In genomic region chrX:20806295-20806694, GRCm38 (mm10) we compare ENCODE assay signal across 24 mouse cellular contexts. TPM values are rescaled to one million over a fixed set of nuclear protein-coding genes. Genes with fewer than 3 reads are reported as not detected.
A peak's percentile ranks its signal among the peaks of the same experiment; 100 is the strongest.
DNase-seq lines count a peak whose midpoint lies in the region; ATAC-seq and TF ChIP-seq lines count a peak whose summit lies in the region.
"Had no signal": no experiment of that assay in that cellular context is flagged by ENCODE, and none has a peak within 500 bp of the region (broad histone marks: within the 10 kb centered on the region; RNA-seq: fewer than 3 reads in every experiment).

No protein-coding gene starts in this region.

- H3K36me3 ChIP-seq in intestine, embryonic 14.5 days (ENCODE audit: control insufficient read depth, insufficient read depth, low read length), result no peaks in the 10 kb centered on the region
- H3K36me3 ChIP-seq in intestine, postnatal 0 days (ENCODE audit: control insufficient read depth, insufficient read depth), result no peaks in the 10 kb centered on the region
- no peaks in the 10 kb centered on the region for H3K36me3 ChIP-seq in intestine, embryonic 16.5 days (ENCODE audit: control insufficient read depth, insufficient read depth, low read length)
- H3K36me3 ChIP-seq: embryonic facial prominence, embryonic 10.5 days; embryonic facial prominence, embryonic 12.5 days; forebrain, embryonic 15.5 days; G1E had no signal

- DNase-seq in intestine, embryonic 14.5 days (ENCODE audit: low spot score), result no peak
- DNase-seq in urinary bladder, postnatal 36 days (ENCODE audit: low spot score in 2 of 2), result no peak
- DNase-seq in MN1 (ENCODE audit: low spot score), result no peak
- DNase-seq: adrenal gland, adult 8-10 months; adrenal gland, postnatal 14 days; adrenal gland, postnatal 36 days; B cell, adult 2 months; cerebellum, adult 11-12 months; cerebellum, adult 2 months; cerebellum, adult 9-10 months; cerebellum, postnatal 10 days; cerebellum, postnatal 25 days; forebrain, postnatal 0 days had no signal

- no peak overlapping the region for H3K9ac ChIP-seq in intestine, embryonic 14.5 days (ENCODE audit: low read length)
- no peak overlapping the region for H3K9ac ChIP-seq in intestine, postnatal 0 days (ENCODE audit: low read depth, low read length)
- H3K9ac ChIP-seq in intestine, embryonic 16.5 days (ENCODE audit: low read depth, low read length), result no peak overlapping the region
- H3K9ac ChIP-seq: embryonic facial prominence, embryonic 12.5 days; forebrain, embryonic 13.5 days; forebrain, embryonic 15.5 days; forebrain, postnatal 0 days had no signal

- no peak overlapping the region for H3K27ac ChIP-seq in intestine, embryonic 14.5 days (ENCODE audit: low read depth)
- no peak overlapping the region for H3K27ac ChIP-seq in intestine, postnatal 0 days (ENCODE audit: low read depth, low read length)
- H3K27ac ChIP-seq in intestine, embryonic 16.5 days (ENCODE audit: low read length), result no peak overlapping the region
- H3K27ac ChIP-seq: embryonic facial prominence, embryonic 10.5 days; embryonic facial prominence, embryonic 12.5 days; forebrain, embryonic 13.5 days; forebrain, embryonic 15.5 days had no signal

- 0 out of 2 replicates have a peak, but pooled peaks have one; percentile 55 for ATAC-seq in intestine, embryonic 14.5 days (replicated peaks; ENCODE audit: low FRiP score, low TSS enrichment, low read depth)
- ATAC-seq in intestine, postnatal 0 days, result no peak
- ATAC-seq in intestine, embryonic 16.5 days, result peak; percentile 73
- ATAC-seq: activated CD4-positive, CD25-positive, alpha-beta regulatory T cell, adult 4 months; CD4-positive, CD25-positive, alpha-beta regulatory T cell, adult 4 months; forebrain, embryonic 13.5 days; forebrain, embryonic 15.5 days; forebrain, postnatal 0 days; Patski had no signal

- no peak for TF ChIP-seq CTCF in intestine, postnatal 0 days (IDR thresholded peaks at IDR 0.05; ENCODE audit: low read depth)

- no peaks in the 10 kb centered on the region for H3K4me1 ChIP-seq in intestine, embryonic 14.5 days (replicated peaks; ENCODE audit: control insufficient read depth, insufficient read depth, low read length)
- no peaks in the 10 kb centered on the region for H3K4me1 ChIP-seq in intestine, postnatal 0 days (replicated peaks; ENCODE audit: control insufficient read depth, insufficient read depth, low read length)
- H3K4me1 ChIP-seq in intestine, embryonic 16.5 days (ENCODE audit: control insufficient read depth, insufficient read depth, low read length), result no peaks in the 10 kb centered on the region
- H3K4me1 ChIP-seq: embryonic facial prominence, embryonic 10.5 days; embryonic facial prominence, embryonic 12.5 days; forebrain, embryonic 13.5 days; forebrain, embryonic 15.5 days had no signal

- H3K27me3 ChIP-seq in intestine, embryonic 14.5 days (replicated peaks; ENCODE audit: control insufficient read depth, insufficient read depth, low read length), result no peaks in the 10 kb centered on the region
- H3K27me3 ChIP-seq in intestine, postnatal 0 days (replicated peaks; ENCODE audit: control insufficient read depth, insufficient read depth, low read length), result no peaks in the 10 kb centered on the region
- H3K27me3 ChIP-seq in intestine, embryonic 16.5 days (replicated peaks; ENCODE audit: control insufficient read depth, insufficient read depth, low read length), result no peaks in the 10 kb centered on the region
- H3K27me3 ChIP-seq: CH12.LX; embryonic facial prominence, embryonic 12.5 days; forebrain, embryonic 13.5 days; forebrain, embryonic 15.5 days had no signal

- H3K4me3 ChIP-seq in intestine, embryonic 14.5 days (ENCODE audit: low read depth, low read length), result no peak overlapping the region
- H3K4me3 ChIP-seq in intestine, postnatal 0 days (ENCODE audit: low read depth, low read length), result no peak overlapping the region
- H3K4me3 ChIP-seq in intestine, embryonic 16.5 days (ENCODE audit: low read length), result no peak overlapping the region
- H3K4me3 ChIP-seq: embryonic facial prominence, embryonic 10.5 days; embryonic facial prominence, embryonic 12.5 days; forebrain, embryonic 13.5 days; forebrain, embryonic 15.5 days had no signal

- 47% methylated on average over 1 of the region's 1 CpGs for WGBS in intestine, embryonic 14.5 days
- WGBS in intestine, postnatal 0 days, result 33% methylated on average over 1 of the region's 1 CpGs
- WGBS in intestine, embryonic 16.5 days, result 38% methylated on average over 1 of the region's 1 CpGs

- no peaks in the 10 kb centered on the region for H3K9me3 ChIP-seq in intestine, embryonic 14.5 days (ENCODE audit: control insufficient read depth, low read length)
- no peaks in the 10 kb centered on the region for H3K9me3 ChIP-seq in intestine, postnatal 0 days (ENCODE audit: control insufficient read depth)
- H3K9me3 ChIP-seq in intestine, embryonic 16.5 days (ENCODE audit: control insufficient read depth, low read length), result no peaks in the 10 kb centered on the region
- H3K9me3 ChIP-seq: embryonic facial prominence, embryonic 10.5 days; embryonic facial prominence, embryonic 12.5 days; forebrain, embryonic 13.5 days; forebrain, embryonic 15.5 days; G1E had no signal

- H3K4me2 ChIP-seq in intestine, embryonic 14.5 days (ENCODE audit: low read length), result no peak overlapping the region
- H3K4me2 ChIP-seq in intestine, postnatal 0 days (replicated peaks; ENCODE audit: low read depth), result no peak overlapping the region
- no peak overlapping the region for H3K4me2 ChIP-seq in intestine, embryonic 16.5 days (ENCODE audit: low read depth, low read length)
- H3K4me2 ChIP-seq: embryonic facial prominence, embryonic 12.5 days; forebrain, embryonic 13.5 days; forebrain, embryonic 15.5 days had no signal

RNA-seq across cellular contexts. Expression of gene Araf, which starts 8.7 kb away (rescaled TPM):
- polyA plus RNA-seq in intestine, embryonic 14.5 days (2014; fragmentation: Nextera tagmentation; extraction: Ambion mirVana), result 95.7 and 110 TPM in 2 replicates
- polyA plus RNA-seq in intestine, postnatal 0 days (2015; fragmentation: Nextera tagmentation; extraction: Ambion mirVana), result 67.0 and 69.2 TPM in 2 replicates
- 113 and 116 TPM in 2 replicates for polyA plus RNA-seq in intestine, embryonic 16.5 days (2015; fragmentation: Nextera tagmentation; extraction: Ambion mirVana)
